Mouse (Mus musculus) MEL (cell line): Measurements from ENCODE around the gene Gm20388.

Experiments
- CTCF ChIP-seq, 3 experiments: IDR thresholded peaks in 2 of 3; conservative IDR thresholded peaks in 1 of 3; 2 replicates each; pipeline ENCODE4 v1.5.1; 2011 to 2012; ENCODE audit warnings: low read length in 3 of 3, low read depth in 2 of 3, mild to moderate bottlenecking in 2 of 3, improper control_type of control experiment in 1 of 3, inconsistent platforms in 1 of 3, mixed read lengths in 1 of 3, moderate library complexity in 1 of 3; ENCODE audit not compliant: control insufficient read depth in 1 of 3, insufficient read depth in 1 of 3, poor library complexity in 1 of 3, severe bottlenecking in 1 of 3
- NELFE ChIP-seq: IDR thresholded peaks from 2 replicates; pipeline ENCODE4 v1.6.1; 2011; ENCODE audit warnings: low read depth, low read length, improper control_type of control experiment
- POLR2A ChIP-seq, 2 experiments: IDR thresholded peaks; 2 replicates each; pipeline ENCODE4 v1.6.1; 2011 to 2012; ENCODE audit warnings: low read length in 2 of 2, mild to moderate bottlenecking in 2 of 2, control low read depth in 1 of 2, improper control_type of control experiment in 1 of 2, low read depth in 1 of 2, moderate library complexity in 1 of 2; ENCODE audit not compliant: control insufficient read depth in 1 of 2, insufficient read depth in 1 of 2, poor library complexity in 1 of 2
- SIN3A ChIP-seq: IDR thresholded peaks from 2 replicates; pipeline ENCODE4 v1.6.1; 2012; ENCODE audit warnings: low read length, improper control_type of control experiment, inconsistent platforms
- TBP ChIP-seq: IDR thresholded peaks from 2 replicates; pipeline ENCODE4 v1.8.0; 2011; ENCODE audit warnings: low read depth, low read length, improper control_type of control experiment
- ZC3H11A ChIP-seq: IDR thresholded peaks from 2 replicates; pipeline ENCODE4 v1.6.1; 2012; ENCODE audit warnings: low read depth, mild to moderate bottlenecking, inconsistent platforms, low read length, improper control_type of control experiment
- ZMIZ1 ChIP-seq: IDR thresholded peaks from 2 replicates; pipeline ENCODE4 v1.6.1; 2012; ENCODE audit warnings: low read depth, mild to moderate bottlenecking, inconsistent platforms, low read length, improper control_type of control experiment, moderate library complexity

DNA sequence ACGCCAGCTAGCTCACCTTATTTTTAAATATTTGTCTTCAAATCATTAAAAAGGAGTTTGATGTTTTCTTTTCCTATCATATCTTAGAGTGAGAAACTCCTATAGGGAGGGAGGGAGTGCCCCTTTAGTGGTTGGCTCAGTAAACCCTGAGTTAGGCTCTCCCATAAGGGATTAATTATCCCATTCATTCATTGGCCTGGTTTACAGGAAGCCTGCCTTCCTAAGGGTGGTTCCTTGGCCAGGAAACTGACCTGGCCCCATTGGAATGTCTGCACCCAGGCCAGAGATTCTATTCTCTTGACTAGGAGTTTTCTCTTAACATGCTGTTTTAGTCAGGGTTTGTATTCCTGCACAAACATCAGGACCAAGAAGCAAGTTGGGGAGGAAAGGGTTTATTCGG lies 3977.3 kb downstream of the Gm20388 start:
- TF ChIP-seq CTCF (IDR thresholded peaks at IDR 0.05 in 2 of 3, conservative IDR thresholded peaks at IDR 0.05 in 1 of 3; ENCODE audit: control insufficient read depth in 1 of 3, insufficient read depth in 1 of 3, low read depth in 2 of 3, low read length in 3 of 3, poor library complexity in 1 of 3, severe bottlenecking in 1 of 3) (no peak), ZMIZ1 (no peak), NELFE (no peak), SIN3A (no peak), POLR2A (IDR thresholded peaks at IDR 0.05; ENCODE audit: control insufficient read depth in 1 of 2, insufficient read depth in 1 of 2, low read depth in 1 of 2, low read length in 2 of 2, poor library complexity in 1 of 2) (no peak), ZC3H11A (no peak), TBP (no peak)
